Mouse (Mus musculus) layer of hippocampus, adult 2 months (tissue): Measurements from ENCODE around the gene Wfdc3. TPM values are rescaled to one million over a fixed set of nuclear protein-coding genes. Genes with fewer than 3 reads are reported as not detected.
"Not testable (repeated sequence)": the region's sequence is repeated elsewhere in the genome, so short reads cannot be mapped to it uniquely, and the experiment has no call there.

Experiments used
- DNase-seq, 2 experiments: peaks; one replicate each; pipeline ENCODE4 v3.0.0; 2022; ENCODE audit warnings: low spot score in 2 of 2
- H3K27ac ChIP-seq: fragments of 200-600 bp; 2 replicates; pipeline ENCODE4 v1.8.1; 2022
- H3K4me3 ChIP-seq: fragments of 200-600 bp; 2 replicates; pipeline ENCODE4 v1.8.1; 2022; ENCODE audit warnings: mild to moderate bottlenecking
- CTCF ChIP-seq: fragments of 200-600 bp; conservative IDR thresholded peaks from 2 replicates; pipeline ENCODE4 v1.8.1; 2022; ENCODE audit warnings: antibody characterized with exemption, mild to moderate bottlenecking, moderate library complexity
- total RNA-seq, 2 experiments: library from RNA; stranded (reverse); gene quantifications; 2 replicates each; pipeline ENCODE4 v1.2.3; 2021

Gene Wfdc3
- total RNA-seq, 2 experiments from 2014 or later: 0.64 to 1.3 TPM

- peak overlapping the region; percentile 59; the same call in 1 of the 2 replicates for H3K27ac ChIP-seq
- TF ChIP-seq CTCF: no peak
- DNase-seq: no peak
- no peak overlapping the region for H3K4me3 ChIP-seq
Observed at GRCm38 (mm10) chr2:164748191-164748590, 2.5 kb upstream of the Wfdc3 start.

GRCm38 (mm10) chr2:164746693-164747092 is 962 bp upstream of the Wfdc3 start:
- no peak for DNase-seq
- H3K27ac ChIP-seq: peak overlapping the region; percentile 87; the same call in 1 of the 2 replicates
- H3K4me3 ChIP-seq: peak overlapping the region; percentile 81
- no peak for TF ChIP-seq CTCF

- DNase-seq: no peak
- peak overlapping the region; percentile 87 for H3K27ac ChIP-seq
- TF ChIP-seq CTCF: no peak
- H3K4me3 ChIP-seq: peak overlapping the region; percentile 81
Observed at GRCm38 (mm10) chr2:164744987-164745386, 744 bp downstream of the Wfdc3 start.

GRCm38 (mm10) chr2:164739876-164740275 is 5.9 kb downstream of the Wfdc3 start:
- Histone ChIP-seq H3K27ac (no peak overlapping the region), H3K4me3 (no peak overlapping the region)
- DNase-seq: no peak
- no peak for TF ChIP-seq CTCF

- TF ChIP-seq CTCF: no peak
- no peak overlapping the region for H3K27ac ChIP-seq
- no peak for DNase-seq
- no peak overlapping the region for H3K4me3 ChIP-seq
Observed at GRCm38 (mm10) chr2:164737377-164738090, 8.2 kb downstream of the Wfdc3 start.

GRCm38 (mm10) chr2:164735446-164735845 is 10.3 kb downstream of the Wfdc3 start:
- Histone ChIP-seq H3K4me3 (no peak overlapping the region), H3K27ac (no peak overlapping the region)
- TF ChIP-seq CTCF: no peak
- no peak for DNase-seq

GRCm38 (mm10) chr2:164734839-164735238 is 10.9 kb downstream of the Wfdc3 start:
- H3K4me3 ChIP-seq: no peak overlapping the region
- H3K27ac ChIP-seq: no peak overlapping the region
- no peak for DNase-seq
- TF ChIP-seq CTCF: no peak

- Histone ChIP-seq H3K27ac (no peak overlapping the region), H3K4me3 (no peak overlapping the region)
- no peak for DNase-seq
- TF ChIP-seq CTCF: no peak
Observed at GRCm38 (mm10) chr2:164733259-164733658, 12.5 kb downstream of the Wfdc3 start.

GRCm38 (mm10) chr2:164731719-164732118 is 14.0 kb downstream of the Wfdc3 start:
- DNase-seq: no peak
- H3K4me3 ChIP-seq: no peak overlapping the region
- H3K27ac ChIP-seq: no peak overlapping the region
- no peak for TF ChIP-seq CTCF

GRCm38 (mm10) chr2:164725895-164726619 is 19.7 kb downstream of the Wfdc3 start:
- peak; percentile 13 to 72 for DNase-seq

GRCm38 (mm10) chr2:164723276-164723675 is 22.5 kb downstream of the Wfdc3 start:
- Histone ChIP-seq H3K4me3 (no peak overlapping the region), H3K27ac (no peak overlapping the region)
- DNase-seq: no peak
- no peak for TF ChIP-seq CTCF

More at GRCm38 (mm10) chr2:164725895-164726619, 19.7 kb downstream of the Wfdc3 start:
- Histone ChIP-seq H3K4me3 (no peak overlapping the region), H3K27ac (no peak overlapping the region)
- peak; percentile 98 for TF ChIP-seq CTCF

- not testable (repeated sequence) for H3K27ac ChIP-seq, DNase-seq, H3K4me3 ChIP-seq
Observed at GRCm38 (mm10) chr2:164716194-164716786, 29.4 kb downstream of the Wfdc3 start.

GRCm38 (mm10) chr2:164715005-164715404 is 30.7 kb downstream of the Wfdc3 start, which contains the start of gene Spint5:
TSS of gene Spint5 (plus strand) at chr2:164715305.
- no peak within 1 kb of the TSS for H3K4me3 ChIP-seq
- TF ChIP-seq CTCF: no peak
- DNase-seq: no peak
- no peak within 1 kb of the TSS for H3K27ac ChIP-seq
